Mouse (Mus musculus) myocyte (in vitro differentiated cells): Measurements from ENCODE around the gene Bach2.

Experiments
- MAX ChIP-seq: IDR thresholded peaks from one replicate; pipeline ENCODE4 v1.6.1; 2011; ENCODE audit warnings: low read depth, mild to moderate bottlenecking, control low read depth
- POLR2A ChIP-seq: IDR thresholded peaks from one replicate; pipeline ENCODE4 v1.6.1; 2011; ENCODE audit warnings: low read depth, mild to moderate bottlenecking, control low read depth, moderate library complexity; ENCODE audit not compliant: insufficient read length
- SRF ChIP-seq: IDR thresholded peaks from one replicate; pipeline ENCODE4 v1.6.1; 2011; ENCODE audit warnings: low read depth; ENCODE audit not compliant: control insufficient read depth, insufficient read length
- USF1 ChIP-seq: IDR thresholded peaks from one replicate; pipeline ENCODE4 v1.6.1; 2011; ENCODE audit warnings: low read depth, mild to moderate bottlenecking, control low read depth, moderate library complexity

DNA sequence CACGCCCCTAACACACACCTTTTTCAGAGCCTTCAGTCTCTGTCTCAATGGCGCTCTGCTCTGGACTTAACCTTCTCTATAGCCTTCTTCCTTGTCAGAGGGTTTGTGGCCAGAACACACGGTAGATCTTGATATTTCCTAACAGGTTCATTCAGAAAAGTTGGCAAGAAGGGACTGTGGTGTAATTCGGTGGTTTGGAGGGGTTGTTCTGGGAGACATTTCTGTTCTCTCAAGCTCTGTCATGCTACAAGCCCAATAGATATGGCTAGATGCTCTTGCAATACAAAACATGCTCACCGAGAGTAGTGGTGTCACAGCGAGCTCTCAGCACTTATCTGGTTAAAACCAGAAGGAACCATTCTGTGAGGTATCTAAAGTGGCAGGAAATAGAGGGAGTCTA, 51.2 kb downstream of the Bach2 start:
- TF ChIP-seq POLR2A, result no peak
- TF ChIP-seq USF1, result no peak
- TF ChIP-seq SRF, result no peak
- TF ChIP-seq MAX, result no peak
